Mouse (Mus musculus): ENCODE results near the gene Ninj2. TPM values are rescaled to one million over a fixed set of nuclear protein-coding genes. Genes with fewer than 3 reads are reported as not detected.

Ninj2 gene
- not detected in 2 replicates for polyA plus RNA-seq (2012; ENCODE audit: low replicate concordance)

GRCm38 (mm10) chr6:120093100-120093499 is at the start of gene Ninj2:
Ninj2 (plus strand) TSS chr6:120093350.

Other genes starting within 250 kb of the Ninj2 start
- gene Erc1, start 245.2 kb upstream of the Ninj2 start, polyA plus RNA-seq (2012; ENCODE audit: low replicate concordance): 1.2 and 2.2 TPM in 2 replicates
- gene Rad52, start 190.7 kb upstream of the Ninj2 start, polyA plus RNA-seq (2012; ENCODE audit: low replicate concordance): 28.3 and 68.9 TPM in 2 replicates
- gene Wnk1, start 54.7 kb upstream of the Ninj2 start, polyA plus RNA-seq (2012; ENCODE audit: low replicate concordance): 67.7 and 146 TPM in 2 replicates
- not detected in 2 replicates for gene D330020A13Rik, start 201.0 kb downstream of the Ninj2 start, polyA plus RNA-seq (2012; ENCODE audit: low replicate concordance)
- 0.05 and 0.06 TPM in 2 replicates for gene B4galnt3, start 201.2 kb downstream of the Ninj2 start, polyA plus RNA-seq (2012; ENCODE audit: low replicate concordance)

All from hematopoietic multipotent progenitor cell, adult 10-12 weeks (in vitro differentiated cells).